Mouse (Mus musculus): ENCODE data around the gene Nek9.

Gene Nek9

GRCm38 (mm10) chr12:85339243-85339729 lies at the start of gene Nek9:
Gene Nek9 (minus strand): TSS chr12:85339362.
- DNase-seq (ENCODE audit: low spot score in 2 of 2), result peak; percentile 83 to 95

GRCm38 (mm10) chr12:85385995-85386375 lies 46.8 kb upstream of the Nek9 start:
- no peak for DNase-seq (ENCODE audit: low spot score in 2 of 2)

- DNase-seq (ENCODE audit: low spot score in 2 of 2), result no peak
Measured at GRCm38 (mm10) chr12:85385329-85385994, 46.3 kb upstream of the Nek9 start.

DNA sequence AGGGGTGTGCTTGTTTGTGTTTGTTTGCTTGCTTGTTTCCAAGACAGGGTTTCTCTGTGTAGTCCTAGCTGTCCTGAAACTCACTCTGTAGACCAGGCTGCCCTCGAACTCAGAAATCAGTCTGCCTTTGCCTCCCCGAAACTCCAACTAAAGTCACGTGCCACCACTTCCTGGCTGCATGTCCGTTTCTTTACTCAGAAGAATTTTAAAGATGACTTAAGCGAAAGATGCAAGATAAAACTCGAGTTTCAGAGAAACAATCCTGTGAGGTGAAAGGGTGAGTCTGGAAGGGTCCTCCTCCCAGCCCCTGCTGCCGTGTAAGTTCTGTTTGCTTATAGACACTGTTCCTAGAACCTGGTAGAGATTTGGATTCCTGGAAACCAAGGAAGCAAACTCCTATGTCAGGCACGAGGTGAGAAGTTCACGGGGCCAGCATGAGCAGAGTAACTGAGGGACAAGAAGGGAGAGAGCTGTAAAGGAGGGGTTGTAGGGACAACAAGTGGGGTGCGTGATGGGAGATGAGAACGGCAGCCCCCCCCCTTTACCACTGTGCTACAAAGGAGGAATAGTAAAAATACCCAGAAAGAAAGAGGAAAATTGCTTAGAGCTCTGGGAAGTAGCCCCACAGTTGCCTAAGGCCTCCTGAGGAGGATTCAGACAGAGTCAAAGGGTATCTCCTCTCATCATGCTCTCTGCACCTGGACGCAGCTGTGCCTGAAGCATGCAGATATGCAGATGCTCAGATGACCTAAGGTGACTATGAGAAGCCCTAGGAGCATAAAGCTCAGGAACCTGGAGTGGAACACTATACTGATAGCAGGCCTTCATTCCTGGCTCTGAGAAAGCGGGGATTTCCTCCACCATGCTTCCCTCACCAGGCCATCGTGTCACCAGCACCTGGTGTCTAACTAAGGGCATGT lies 43.9 kb upstream of the Nek9 start:
- no peak for DNase-seq (ENCODE audit: low spot score in 2 of 2)

- DNase-seq (ENCODE audit: low spot score in 2 of 2), result no peak
Measured at GRCm38 (mm10) chr12:85381570-85381969, 42.4 kb upstream of the Nek9 start.

- no peak for DNase-seq (ENCODE audit: low spot score in 2 of 2)
Measured at GRCm38 (mm10) chr12:85380942-85381341, 41.8 kb upstream of the Nek9 start.

DNA sequence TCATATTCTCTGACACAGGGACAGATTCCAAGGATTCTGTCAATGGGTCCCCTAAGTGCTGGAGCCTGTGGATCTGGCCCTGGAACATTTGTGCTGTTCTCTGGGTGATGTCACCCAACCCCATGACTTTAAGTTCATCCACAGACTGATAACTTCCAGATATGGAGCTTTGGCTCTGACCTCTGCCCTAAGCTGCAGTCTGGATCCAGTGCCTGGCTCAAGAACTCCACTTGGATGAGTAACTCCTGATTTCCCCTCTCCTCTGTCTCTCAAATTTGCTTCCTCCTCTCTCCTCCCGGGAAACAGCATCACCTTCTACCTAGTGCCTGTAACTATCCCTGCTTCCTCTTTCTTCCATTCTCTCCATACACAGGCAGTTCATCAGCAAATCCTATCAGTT lies 41.1 kb upstream of the Nek9 start:
- DNase-seq (ENCODE audit: low spot score in 2 of 2), result no peak

- no peak for DNase-seq (ENCODE audit: low spot score in 2 of 2)
Measured at GRCm38 (mm10) chr12:85378271-85378670, 39.1 kb upstream of the Nek9 start.

DNA sequence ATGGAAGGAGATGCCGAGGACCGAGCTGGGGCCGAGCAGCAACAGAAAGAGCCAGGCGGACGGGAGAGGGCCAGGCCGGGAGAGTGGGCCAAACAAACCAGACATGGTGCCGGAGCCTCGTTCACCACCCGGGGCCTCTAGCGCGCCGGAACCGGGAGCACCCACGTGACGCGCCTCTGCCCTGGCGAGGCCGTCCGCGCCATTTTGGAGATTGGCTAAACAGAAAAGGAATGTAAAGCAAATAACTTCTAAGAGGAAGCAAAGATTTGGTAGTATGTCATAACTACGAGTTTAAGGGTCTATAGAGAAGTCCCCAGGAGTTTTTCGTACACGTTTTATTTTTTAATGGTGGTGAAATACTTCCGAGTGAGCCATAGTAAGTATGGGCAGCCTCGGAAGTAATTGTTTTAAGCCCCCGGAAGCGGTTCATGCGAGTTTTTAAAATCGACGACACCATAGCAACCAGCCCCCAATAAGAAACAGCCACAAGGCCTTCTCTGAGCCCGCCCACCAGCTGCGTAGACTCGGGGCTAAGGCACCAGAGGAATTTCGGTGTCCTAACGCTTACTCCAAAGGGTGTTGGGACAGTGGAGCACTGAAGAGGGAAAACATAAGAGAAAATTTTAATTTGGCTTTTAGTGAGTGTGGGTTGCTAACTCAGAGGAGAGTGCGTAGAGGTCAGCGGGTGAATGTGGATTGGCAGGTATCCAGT lies 35.6 kb upstream of the Nek9 start, which contains the start of gene Tmed10:
Gene Tmed10, minus strand, starts transcription at position 287 of the 712 bp plus-strand sequence.
- peak; percentile 64 to 86 for DNase-seq (ENCODE audit: low spot score in 2 of 2)

- peak; percentile 67 to 78 for DNase-seq (ENCODE audit: low spot score in 2 of 2)
Measured at GRCm38 (mm10) chr12:85373591-85374560, 34.7 kb upstream of the Nek9 start.

DNA sequence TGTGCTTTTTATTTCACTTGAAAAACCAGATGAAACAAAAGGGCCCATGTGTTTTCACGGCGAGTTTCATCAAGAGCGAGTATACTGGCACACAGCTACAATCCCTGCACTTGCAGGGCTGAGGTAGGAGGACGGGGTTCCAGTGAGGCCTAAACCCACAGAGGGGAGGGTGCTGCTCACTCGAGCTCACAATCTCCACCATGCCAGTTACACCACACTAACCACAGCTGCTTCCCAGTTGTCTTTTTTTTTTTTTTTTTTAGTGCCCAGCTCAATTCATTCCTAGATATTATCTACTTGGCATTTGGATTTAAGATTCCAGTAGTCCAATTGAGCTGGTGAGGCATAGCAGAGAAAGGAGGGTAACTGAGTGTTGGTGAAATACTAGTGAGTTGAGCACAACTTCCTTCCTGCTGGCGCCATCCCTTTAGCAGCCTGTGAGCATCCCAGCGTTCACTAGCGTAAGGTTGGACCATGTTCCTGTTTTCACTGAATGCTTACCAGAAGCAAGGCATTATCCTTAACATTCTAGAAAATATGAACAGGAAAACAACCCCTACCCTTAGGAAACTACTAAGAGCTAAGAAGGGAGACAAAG lies 33.0 kb upstream of the Nek9 start:
- no peak for DNase-seq (ENCODE audit: low spot score in 2 of 2)

DNA sequence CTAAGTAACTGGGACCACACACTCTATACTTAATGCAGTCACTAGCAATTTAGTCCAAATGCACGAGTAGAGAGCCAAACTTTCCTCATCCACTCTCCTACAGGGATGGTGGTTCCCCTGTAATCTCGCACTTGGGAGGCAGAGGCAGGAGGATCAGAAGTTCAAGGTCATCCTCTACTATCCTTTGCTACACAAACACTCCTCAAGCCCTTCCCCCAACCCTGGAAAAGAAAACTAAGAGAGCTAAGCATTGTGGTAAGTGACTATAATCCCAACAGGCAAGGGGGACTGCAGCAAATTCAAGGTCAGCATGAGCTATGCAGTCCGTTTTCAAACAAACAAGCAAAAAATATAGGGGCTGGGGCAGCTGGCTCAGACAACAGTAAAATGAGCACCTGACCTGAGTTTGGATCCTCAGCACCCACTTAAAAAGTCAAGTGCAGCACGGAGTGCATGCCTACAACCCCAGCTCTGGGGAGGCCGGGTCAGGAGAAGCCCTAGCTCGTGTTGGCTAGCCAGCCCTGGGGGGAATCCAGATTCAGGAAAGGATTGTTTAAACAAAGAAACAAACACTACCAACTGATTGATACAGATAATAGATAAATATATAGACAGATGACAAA lies 29.4 kb upstream of the Nek9 start:
- DNase-seq (ENCODE audit: low spot score in 2 of 2), result no peak

DNA sequence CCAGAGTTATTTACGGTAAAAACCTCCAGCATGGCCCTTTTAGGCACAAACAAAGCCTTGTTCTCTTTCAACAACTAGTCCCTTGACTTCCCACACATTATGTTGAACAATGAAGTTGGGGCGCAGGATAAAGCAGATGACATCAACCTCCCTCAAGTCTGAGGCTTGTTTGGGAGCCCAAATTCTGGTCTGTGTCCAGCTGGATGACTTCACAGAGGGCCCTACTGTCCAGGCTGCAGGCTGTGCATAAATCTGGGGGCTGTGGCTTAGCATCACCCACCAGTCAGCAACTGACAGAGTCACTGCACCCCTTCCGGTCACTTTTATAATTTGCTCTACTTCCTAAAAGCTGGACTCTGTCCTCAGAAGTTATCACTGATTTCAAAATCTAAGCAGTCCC lies 27.1 kb upstream of the Nek9 start:
- DNase-seq (ENCODE audit: low spot score in 2 of 2), result no peak

GRCm38 (mm10) chr12:85362510-85362909 lies 23.3 kb upstream of the Nek9 start:
- no peak for DNase-seq (ENCODE audit: low spot score in 2 of 2)

DNA sequence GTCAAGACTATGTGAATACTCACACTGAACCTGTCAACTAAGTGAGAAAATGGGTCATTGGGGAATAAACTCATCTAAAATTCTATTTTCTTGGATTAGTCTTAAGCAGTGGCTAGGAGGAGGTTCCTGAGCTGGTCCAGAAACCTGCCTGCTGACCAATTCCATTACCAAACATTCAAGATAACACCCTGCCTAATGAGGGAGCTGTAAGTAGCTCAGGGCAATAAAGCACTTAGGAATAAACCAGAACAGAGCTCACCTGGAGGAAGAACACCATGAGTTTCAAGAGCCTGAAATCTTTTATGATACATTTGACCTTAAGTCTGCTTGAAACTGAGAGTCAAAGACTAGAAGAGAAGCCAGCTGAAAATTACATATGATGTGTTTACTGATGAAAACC lies 22.4 kb upstream of the Nek9 start:
- no peak for DNase-seq (ENCODE audit: low spot score in 2 of 2)

DNA sequence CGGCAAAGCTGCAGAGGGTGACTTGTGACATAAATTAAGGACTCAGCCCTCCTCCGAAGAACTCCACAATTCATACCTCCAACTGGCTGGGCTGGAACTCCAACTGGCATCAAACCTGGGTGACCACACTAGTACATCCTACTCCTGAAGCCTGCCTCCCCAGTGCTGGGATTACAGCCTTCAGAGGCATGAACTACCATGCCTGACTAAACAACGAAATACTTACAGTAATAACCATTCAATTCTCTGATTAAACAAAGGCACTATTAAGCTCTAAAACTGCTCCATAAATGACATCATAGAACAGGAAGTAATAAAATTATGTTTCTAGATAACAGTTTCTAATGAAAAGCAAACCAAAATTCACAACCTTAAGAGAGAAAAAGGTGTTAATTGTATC lies 22.0 kb upstream of the Nek9 start:
- DNase-seq (ENCODE audit: low spot score in 2 of 2), result no peak

DNA sequence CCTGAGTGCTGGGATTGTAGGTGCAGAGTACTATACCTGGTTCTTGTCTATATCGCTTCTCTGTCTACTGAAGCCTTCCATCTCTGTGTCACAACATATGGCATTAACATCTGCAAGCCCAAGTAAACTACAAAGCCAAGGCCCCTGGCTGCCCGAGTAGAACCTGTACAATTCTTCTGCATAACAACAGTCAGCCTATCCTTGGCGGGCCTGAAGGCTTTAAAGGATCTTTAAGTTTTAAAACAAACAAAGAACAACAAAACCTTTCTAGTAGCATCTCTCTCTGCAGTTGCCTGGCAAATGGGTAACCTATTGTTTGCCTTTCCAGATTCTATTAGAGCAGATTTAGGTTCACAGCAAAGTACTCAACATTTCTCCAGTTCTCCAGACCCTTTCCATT lies 14.9 kb upstream of the Nek9 start:
- no peak for DNase-seq (ENCODE audit: low spot score in 2 of 2)

GRCm38 (mm10) chr12:85350407-85351232 lies 11.5 kb upstream of the Nek9 start:
- no peak for DNase-seq (ENCODE audit: low spot score in 2 of 2)

DNA sequence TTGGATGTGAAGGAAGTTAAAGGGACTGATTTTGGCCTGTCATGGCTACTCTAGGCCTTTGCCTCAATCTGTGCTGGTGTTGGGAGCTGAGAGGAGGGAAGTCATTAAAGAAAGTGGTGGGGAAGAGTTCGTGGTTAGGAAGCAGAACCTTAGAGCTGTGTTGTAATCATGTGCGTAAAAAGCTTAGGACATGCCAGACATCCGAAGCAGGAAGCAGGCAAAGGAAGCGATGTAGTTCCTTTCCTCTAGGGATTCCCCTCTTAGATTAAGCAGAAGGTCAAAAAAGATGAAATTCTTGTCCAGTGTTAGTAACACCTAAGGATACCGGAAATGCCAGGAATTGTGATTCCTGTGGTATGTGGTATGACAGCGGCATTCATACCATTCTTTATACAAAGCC lies 9.2 kb upstream of the Nek9 start:
- DNase-seq (ENCODE audit: low spot score in 2 of 2), result no peak
